29 mouse cellular contexts compared by ENCODE assay signal in the genomic region with DNA sequence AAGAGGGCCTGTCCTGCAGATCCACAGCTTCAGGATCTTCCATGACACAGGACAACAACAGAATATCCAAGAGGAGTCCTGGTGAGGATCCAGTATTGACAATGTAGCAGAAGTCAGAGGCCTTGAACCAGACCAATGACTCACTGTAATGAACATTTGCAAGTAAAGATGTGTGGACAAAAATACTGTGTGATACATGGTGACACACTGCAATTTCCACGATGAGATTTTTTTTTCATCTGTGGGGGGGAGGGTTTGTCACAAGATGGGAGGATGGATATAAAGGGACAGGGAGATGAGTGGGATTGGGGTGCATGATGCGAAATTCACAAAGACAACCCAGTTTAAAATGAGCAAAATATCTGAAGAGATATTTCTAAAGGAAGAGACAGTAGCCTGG.
"Had no signal": no experiment of that assay in that cellular context is flagged by ENCODE, and none has a peak within 500 bp of the region (broad histone marks: within the 10 kb centered on the region; RNA-seq: fewer than 3 reads in every experiment).

No protein-coding gene starts in this region.

- H3K27me3 ChIP-seq: limb, embryonic 15.5 days; liver, embryonic 12.5 days; liver, embryonic 13.5 days; liver, embryonic 15.5 days; lung, embryonic 15.5 days; midbrain, embryonic 12.5 days; midbrain, embryonic 13.5 days; midbrain, embryonic 15.5 days; neural tube, embryonic 12.5 days; neural tube, embryonic 13.5 days had no signal

- DNase-seq: left cerebral cortex, postnatal 4 days; liver, embryonic 13.5 days; liver, postnatal 0 days; lung, adult 18-20 months; lung, adult 2 months; lung, embryonic 14.5 days; lung, postnatal 10 days; lung, postnatal 14 days; lung, postnatal 36 days; lung, postnatal 4 days; midbrain, embryonic 14.5 days had no signal

- H3K4me3 ChIP-seq: limb, embryonic 10.5 days; limb, embryonic 12.5 days; limb, embryonic 13.5 days; limb, embryonic 15.5 days; liver, embryonic 12.5 days; liver, embryonic 13.5 days; liver, embryonic 15.5 days; lung, embryonic 15.5 days; midbrain, embryonic 10.5 days; midbrain, embryonic 12.5 days; midbrain, embryonic 13.5 days; midbrain, embryonic 15.5 days; myocyte; neural tube, embryonic 12.5 days; neural tube, embryonic 13.5 days had no signal

- H3K36me3 ChIP-seq: limb, embryonic 10.5 days; limb, embryonic 12.5 days; limb, embryonic 13.5 days; limb, embryonic 15.5 days; liver, embryonic 12.5 days; liver, embryonic 13.5 days; liver, embryonic 15.5 days; lung, embryonic 15.5 days; midbrain, embryonic 10.5 days; midbrain, embryonic 12.5 days; midbrain, embryonic 13.5 days; midbrain, embryonic 15.5 days; neural tube, embryonic 12.5 days; neural tube, embryonic 13.5 days had no signal

- H3K27ac ChIP-seq: limb, embryonic 10.5 days; limb, embryonic 12.5 days; limb, embryonic 13.5 days; limb, embryonic 15.5 days; liver, embryonic 12.5 days; liver, embryonic 13.5 days; liver, embryonic 14.5 days; liver, embryonic 15.5 days; lung, embryonic 15.5 days; macrophage; midbrain, embryonic 10.5 days; midbrain, embryonic 12.5 days; midbrain, embryonic 13.5 days; midbrain, embryonic 15.5 days; neural tube, embryonic 12.5 days; neural tube, embryonic 13.5 days had no signal

- ATAC-seq: liver, postnatal 0 days; lung, postnatal 0 days; midbrain, embryonic 13.5 days; midbrain, embryonic 15.5 days; midbrain, embryonic 16.5 days had no signal

- H3K9me3 ChIP-seq: limb, embryonic 10.5 days; limb, embryonic 13.5 days; limb, embryonic 15.5 days; liver, embryonic 15.5 days; lung, embryonic 15.5 days; midbrain, embryonic 13.5 days; midbrain, embryonic 15.5 days had no signal
